Mouse (Mus musculus): ENCODE results near the gene Neurl2. TPM values are rescaled to one million over a fixed set of nuclear protein-coding genes. Genes with fewer than 3 reads are reported as not detected.
A peak's percentile ranks its signal among the peaks of the same experiment; 100 is the strongest.

The Neurl2 gene
- total and polyA plus RNA-seq, 3 experiments: 1.8 to 4.1 (median 2.1) TPM

DNA sequence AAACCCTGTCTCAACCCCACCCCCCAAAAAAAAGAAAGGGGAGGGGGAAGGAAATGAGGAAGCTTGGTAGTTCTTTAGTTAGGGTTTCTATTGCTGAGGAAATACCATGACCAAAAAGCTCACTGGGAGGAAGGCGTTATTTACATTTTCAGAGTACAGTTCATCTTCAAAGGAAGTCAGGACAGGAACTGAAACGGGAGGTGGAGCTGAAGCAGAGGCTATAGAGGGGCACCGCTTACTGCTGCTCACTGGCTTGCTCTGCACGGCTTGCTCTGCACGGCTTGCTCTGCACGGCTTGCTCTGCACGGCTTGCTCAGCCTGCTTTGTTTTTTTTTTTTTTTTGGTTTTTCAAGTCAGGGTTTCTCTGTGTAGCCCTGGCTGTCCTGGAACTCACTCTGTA, 35.2 kb upstream of the Neurl2 start:
- Histone ChIP-seq H3K36me3 (replicated peaks in 1 of 2; ENCODE audit: control insufficient read depth in 1 of 2, insufficient read depth in 1 of 2, low read length in 1 of 2) (no peaks in the 10 kb centered on the region), H3K27me3 (replicated peaks) (no peaks in the 10 kb centered on the region), H3K27ac (ENCODE audit: insufficient read depth, low read depth) (no peak overlapping the region), H3K9me3 (replicated peaks; ENCODE audit: low read length) (peaks cover 32% of the 10 kb centered on the region), H3K9ac (ENCODE audit: insufficient read depth, low read depth) (no peak overlapping the region), H3K79me2 (replicated peaks; ENCODE audit: control insufficient read depth, extremely low read depth, insufficient read depth, poor library complexity, severe bottlenecking) (no peaks in the 10 kb centered on the region), H3K4me1 (ENCODE audit: control insufficient read depth in 1 of 2, insufficient read depth in 2 of 2) (0 out of 4 replicates have a peak, but pooled peaks cover 0 to 7% of the 10 kb centered on the region in 2 experiments), H3K4me2 (ENCODE audit: insufficient read depth, low read depth, poor library complexity, severe bottlenecking) (no peak overlapping the region), H3K4me3 (replicated peaks in 1 of 3; ENCODE audit: low read depth in 2 of 3, low read length in 2 of 3, poor library complexity in 1 of 3) (no peak overlapping the region)
- DNase-seq (ENCODE audit: extremely low read depth): peak; percentile 75
- in situ Hi-C loops (cut with MboI; ENCODE audit: low pct_ligation_motif_present, low pct_unique_long_range_greater_than_20kb, low sequenced_read_pairs) (no loop called here), dilution Hi-C loops (cut with MboI; ENCODE audit: extremely low pct_ligation_motif_present, extremely low pct_unique_long_range_greater_than_20kb, low sequenced_read_pairs) (no loop called here)
- TF ChIP-seq HCFC1 (IDR thresholded peaks at IDR 0.05; ENCODE audit: low read depth, low read length) (no peak), TCF12 (IDR thresholded peaks at IDR 0.05; ENCODE audit: low read depth, low read length) (no peak), NRF1 (IDR thresholded peaks at IDR 0.05; ENCODE audit: low read depth, low read length) (no peak), ELF1 (IDR thresholded peaks at IDR 0.05; ENCODE audit: low read depth, low read length) (no peak), ZMIZ1 (IDR thresholded peaks at IDR 0.05; ENCODE audit: low read depth, low read length) (no peak), EP300 (IDR thresholded peaks at IDR 0.05; ENCODE audit: low read length) (peak; percentile 64), ETS1 (conservative IDR thresholded peaks at IDR 0.05; ENCODE audit: low read depth, low read length) (no peak), USF1 (IDR thresholded peaks at IDR 0.05; ENCODE audit: low read depth, low read length) (no peak), MXI1 (IDR thresholded peaks at IDR 0.05; ENCODE audit: low read depth, low read length) (no peak), USF2 (conservative IDR thresholded peaks at IDR 0.05; ENCODE audit: low read depth, low read length) (no peak), MEF2A (IDR thresholded peaks at IDR 0.05; ENCODE audit: borderline replicate concordance, low read depth, low read length) (no peak), POLR2A (IDR thresholded peaks at IDR 0.05; ENCODE audit: low read depth, low read length) (no peak), POLR2AphosphoS2 (IDR thresholded peaks at IDR 0.05; ENCODE audit: low read depth, low read length) (no peak), IRF4 (IDR thresholded peaks at IDR 0.05; ENCODE audit: low read depth, low read length) (peak; percentile 66)

DNA sequence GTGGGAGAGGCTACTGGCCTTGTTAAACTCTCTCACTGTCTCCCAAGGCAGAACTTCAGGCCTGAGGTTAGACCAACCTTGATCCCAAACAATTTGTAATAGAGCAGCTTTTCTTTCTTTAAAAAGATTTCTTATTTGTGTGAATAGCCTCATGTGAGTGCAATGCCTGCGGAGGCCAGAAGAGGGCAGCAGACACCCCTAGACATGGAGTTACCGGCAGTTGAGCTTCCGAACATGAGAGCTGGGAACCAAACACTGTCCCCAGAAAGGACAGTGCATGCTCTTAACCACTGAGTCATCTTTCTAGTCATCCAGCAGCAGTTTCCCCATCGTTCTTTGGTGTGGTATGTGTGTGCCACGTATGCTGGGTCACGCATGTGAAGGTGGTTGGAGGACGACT, 34.3 kb upstream of the Neurl2 start:
- Histone ChIP-seq H3K9ac (ENCODE audit: insufficient read depth, low read depth) (no peak overlapping the region), H3K4me1 (ENCODE audit: control insufficient read depth in 1 of 2, insufficient read depth in 2 of 2) (peaks cover 0 to 16% of the 10 kb centered on the region in 2 experiments; a peak in 3 of 4 replicates), H3K4me2 (ENCODE audit: insufficient read depth, low read depth, poor library complexity, severe bottlenecking) (no peak overlapping the region), H3K9me3 (replicated peaks; ENCODE audit: low read length) (peaks cover 32% of the 10 kb centered on the region), H3K79me2 (replicated peaks; ENCODE audit: control insufficient read depth, extremely low read depth, insufficient read depth, poor library complexity, severe bottlenecking) (no peaks in the 10 kb centered on the region), H3K27me3 (replicated peaks) (no peaks in the 10 kb centered on the region), H3K36me3 (replicated peaks in 1 of 2; ENCODE audit: control insufficient read depth in 1 of 2, insufficient read depth in 1 of 2, low read length in 1 of 2) (no peaks in the 10 kb centered on the region), H3K4me3 (replicated peaks in 1 of 3; ENCODE audit: low read depth in 2 of 3, low read length in 2 of 3, poor library complexity in 1 of 3) (no peak overlapping the region), H3K27ac (ENCODE audit: insufficient read depth, low read depth) (no peak overlapping the region)
- DNase-seq (ENCODE audit: extremely low read depth): no peak
- TF ChIP-seq ZKSCAN1 (IDR thresholded peaks at IDR 0.05; ENCODE audit: borderline replicate concordance, low read depth, low read length): no peak
- peak; percentile 28 to 30; a peak in 2 of 4 replicates for TF ChIP-seq CTCF (conservative IDR thresholded peaks at IDR 0.05 in 1 of 2, IDR thresholded peaks at IDR 0.05 in 1 of 2; ENCODE audit: low read depth in 2 of 2, low read length in 2 of 2)
- TF ChIP-seq ZC3H11A (IDR thresholded peaks at IDR 0.05; ENCODE audit: low read depth, low read length): no peak
- TF ChIP-seq JUND (conservative IDR thresholded peaks at IDR 0.05; ENCODE audit: low read depth, low read length): no peak
- no peak for TF ChIP-seq GABPA (IDR thresholded peaks at IDR 0.05; ENCODE audit: insufficient replicate concordance, low read depth, low read length)
- in situ Hi-C loops (cut with MboI; ENCODE audit: low pct_ligation_motif_present, low pct_unique_long_range_greater_than_20kb, low sequenced_read_pairs): no loop called here
- dilution Hi-C loops (cut with MboI; ENCODE audit: extremely low pct_ligation_motif_present, extremely low pct_unique_long_range_greater_than_20kb, low sequenced_read_pairs): no loop called here
